Mouse (Mus musculus) heart, adult 18-20 months (tissue): ENCODE results near the gene Nsd2. TPM values are rescaled to one million over a fixed set of nuclear protein-coding genes. Genes with fewer than 3 reads are reported as not detected.

Source experiments
- DNase-seq, 2 experiments: peaks; one replicate each; pipeline ENCODE4 v3.0.0; 2021 to 2022; ENCODE audit warnings: mixed read lengths in 1 of 2
- long read RNA-seq, 2 experiments: library from polyadenylated mRNA; stranded (forward); transcript quantifications; one replicate each; pipeline ENCODE4 v2.0.0; 2021
- total RNA-seq, 2 experiments: library from RNA; stranded (reverse); gene quantifications; 2 replicates each; pipeline ENCODE4 v1.2.3; 2021

The Nsd2 gene
- 10 to 100 TPM; 22.2 to 22.8 TPM for total RNA-seq
- long read RNA-seq, experiment 1, full-length matches to known transcripts = 4 of 15 reads
- long read RNA-seq, experiment 1, partial matches to known transcripts = 4 of 15 reads
- long read RNA-seq, experiment 1, other reads (novel, unspliced or antisense) = 7 of 15 reads
- long read RNA-seq, experiment 2, partial matches to known transcripts = 0 of 3 reads
- long read RNA-seq, experiment 2, other reads (novel, unspliced or antisense) = 3 of 3 reads

- DNase-seq = peak; percentile 85 to 93
These were observed at the start of gene Nsd2 for GRCm38 (mm10) chr5:33819876-33820732. TSS of gene Nsd2 (plus strand) at chr5:33820725.

- no peak for DNase-seq
These were observed 43.3 kb upstream of the Nsd2 start for GRCm38 (mm10) chr5:33777195-33777594.

- no peak for DNase-seq
These were observed 38.6 kb upstream of the Nsd2 start for GRCm38 (mm10) chr5:33781964-33782344.

GRCm38 (mm10) chr5:33782345-33782998 lies 38.1 kb upstream of the Nsd2 start, which contains the start of gene Letm1:
TSS of gene Letm1 (minus strand) at chr5:33782817.
- peak; percentile 95 to 96 for DNase-seq

GRCm38 (mm10) chr5:33782999-33783390 lies 37.5 kb upstream of the Nsd2 start:
- no peak for DNase-seq

- no peak for DNase-seq
These were observed 28.4 kb upstream of the Nsd2 start for GRCm38 (mm10) chr5:33791912-33792643.

GRCm38 (mm10) chr5:33803337-33803736 lies 17.2 kb upstream of the Nsd2 start:
- DNase-seq = no peak

GRCm38 (mm10) chr5:33811519-33811918 lies 9.0 kb upstream of the Nsd2 start:
- DNase-seq = no peak

GRCm38 (mm10) chr5:33816008-33816725 lies 4.4 kb upstream of the Nsd2 start:
- DNase-seq = no peak

GRCm38 (mm10) chr5:33818104-33818503 lies 2.4 kb upstream of the Nsd2 start:
- DNase-seq = no peak

GRCm38 (mm10) chr5:33819141-33819875 lies 1.2 kb upstream of the Nsd2 start:
- DNase-seq = peak; percentile 18 to 28

GRCm38 (mm10) chr5:33820733-33821621 lies 452 bp downstream of the Nsd2 start:
- peak; percentile 46 to 60 for DNase-seq

- no peak for DNase-seq
These were observed 1.4 kb downstream of the Nsd2 start for GRCm38 (mm10) chr5:33821901-33822427.

GRCm38 (mm10) chr5:33822456-33822855 lies 1.9 kb downstream of the Nsd2 start:
- DNase-seq = no peak

- DNase-seq = no peak
These were observed 5.5 kb downstream of the Nsd2 start for GRCm38 (mm10) chr5:33826001-33826400.

GRCm38 (mm10) chr5:33828107-33828506 lies 7.6 kb downstream of the Nsd2 start:
- no peak for DNase-seq

GRCm38 (mm10) chr5:33829958-33830357 lies 9.4 kb downstream of the Nsd2 start:
- DNase-seq = no peak

- DNase-seq = no peak
These were observed 10.3 kb downstream of the Nsd2 start for GRCm38 (mm10) chr5:33830832-33831231.

- no peak for DNase-seq
These were observed 20.8 kb downstream of the Nsd2 start for GRCm38 (mm10) chr5:33841331-33841730.

- DNase-seq = no peak
These were observed 22.0 kb downstream of the Nsd2 start for GRCm38 (mm10) chr5:33842549-33842948.
